Mouse (Mus musculus): Measurements from ENCODE around the gene Popdc3. TPM values are rescaled to one million over a fixed set of nuclear protein-coding genes. Genes with fewer than 3 reads are reported as not detected.

The Popdc3 gene
- total and polyA plus RNA-seq, 3 experiments, result 13.4 to 35.5 (median 29.4) TPM

- Histone ChIP-seq H3K9ac (ENCODE audit: low read depth, low read length) (no peak overlapping the region), H3K4me1 (ENCODE audit: control insufficient read depth, insufficient read depth, low read length) (no peaks in the 10 kb centered on the region), H3K27me3 (ENCODE audit: control insufficient read depth, insufficient read depth, low read length) (no peaks in the 10 kb centered on the region), H3K4me3 (no peak overlapping the region), H3K79me2 (replicated peaks; ENCODE audit: control insufficient read depth, insufficient read depth, low read length) (no peaks in the 10 kb centered on the region), H3K36me3 (ENCODE audit: control insufficient read depth, insufficient read depth, low read length) (no peaks in the 10 kb centered on the region), H3K27ac (no peak overlapping the region)
- 67% methylated on average over 5 of the region's 5 CpGs for WGBS
- no peak for DNase-seq
- TF ChIP-seq CTCF (IDR thresholded peaks at IDR 0.05), result no peak
- TF ChIP-seq POLR2A (IDR thresholded peaks at IDR 0.05; ENCODE audit: insufficient read depth, low read depth, low read length), result no peak
- TF ChIP-seq EP300 (IDR thresholded peaks at IDR 0.05; ENCODE audit: insufficient read depth, low read depth, low read length), result no peak
- intact Hi-C loops (cut with DNase I), result no loop called here
Observed at GRCm38 (mm10) chr10:45237492-45237891, 59.6 kb downstream of the Popdc3 start.

DNA sequence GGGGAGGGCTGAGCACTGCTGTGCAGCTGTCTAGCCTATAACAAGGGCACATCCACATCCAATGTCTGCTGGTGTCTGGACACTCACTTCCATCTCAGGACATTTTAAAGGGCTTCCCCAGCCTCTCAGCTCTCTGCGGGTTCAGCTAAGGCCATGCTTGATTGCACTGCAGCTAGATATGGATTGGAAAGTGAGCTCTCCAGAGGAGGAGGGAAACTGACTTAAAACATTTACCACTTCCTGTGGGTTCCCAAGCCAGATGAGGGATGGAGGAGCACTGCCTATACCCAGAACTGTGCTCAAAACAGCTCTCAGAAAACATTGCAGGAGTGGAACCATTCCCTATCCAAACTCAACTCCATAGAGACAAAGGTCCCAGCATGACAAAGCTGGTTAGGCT, 82.6 kb downstream of the Popdc3 start:
- Histone ChIP-seq H3K79me2 (replicated peaks; ENCODE audit: control insufficient read depth, insufficient read depth, low read length) (no peaks in the 10 kb centered on the region), H3K4me1 (ENCODE audit: control insufficient read depth, insufficient read depth, low read length) (no peaks in the 10 kb centered on the region), H3K27me3 (ENCODE audit: control insufficient read depth, insufficient read depth, low read length) (no peaks in the 10 kb centered on the region), H3K27ac (no peak overlapping the region), H3K9ac (ENCODE audit: low read depth, low read length) (no peak overlapping the region), H3K36me3 (ENCODE audit: control insufficient read depth, insufficient read depth, low read length) (no peaks in the 10 kb centered on the region), H3K4me3 (no peak overlapping the region)
- DNase-seq, result no peak
- WGBS, result 59% methylated on average over 1 of the region's 1 CpGs
- intact Hi-C loops (cut with DNase I), result no loop called here
- TF ChIP-seq EP300 (IDR thresholded peaks at IDR 0.05; ENCODE audit: insufficient read depth, low read depth, low read length) (no peak), POLR2A (IDR thresholded peaks at IDR 0.05; ENCODE audit: insufficient read depth, low read depth, low read length) (no peak), CTCF (IDR thresholded peaks at IDR 0.05) (no peak)

DNA sequence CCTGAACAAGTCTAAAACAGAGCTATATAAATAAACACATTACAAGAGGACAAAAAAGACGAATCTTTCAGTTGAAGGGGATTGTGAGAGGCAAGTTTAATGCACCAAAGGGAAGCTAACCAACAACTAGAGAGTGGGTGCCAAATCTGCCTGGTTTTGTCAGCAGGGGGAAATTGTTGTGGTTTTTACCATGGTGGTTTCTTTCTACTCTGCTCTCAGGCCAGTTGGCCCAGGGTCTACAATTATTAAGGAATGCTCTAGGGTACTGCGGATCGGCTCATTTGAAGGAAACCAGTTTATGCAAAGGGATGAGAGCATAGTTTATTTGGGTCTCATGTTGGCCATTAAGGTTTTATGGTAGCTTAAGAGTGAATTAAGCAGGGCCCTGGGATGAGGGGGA, 84.2 kb downstream of the Popdc3 start:
- DNase-seq, result no peak
- intact Hi-C loops (cut with DNase I), result no loop called here
- Histone ChIP-seq H3K4me1 (ENCODE audit: control insufficient read depth, insufficient read depth, low read length) (no peaks in the 10 kb centered on the region), H3K9ac (ENCODE audit: low read depth, low read length) (no peak overlapping the region), H3K79me2 (replicated peaks; ENCODE audit: control insufficient read depth, insufficient read depth, low read length) (no peaks in the 10 kb centered on the region), H3K36me3 (ENCODE audit: control insufficient read depth, insufficient read depth, low read length) (no peaks in the 10 kb centered on the region), H3K27ac (no peak overlapping the region), H3K27me3 (ENCODE audit: control insufficient read depth, insufficient read depth, low read length) (no peaks in the 10 kb centered on the region), H3K4me3 (no peak overlapping the region)
- WGBS, result 84% methylated on average over 3 of the region's 3 CpGs
- TF ChIP-seq POLR2A (IDR thresholded peaks at IDR 0.05; ENCODE audit: insufficient read depth, low read depth, low read length), result no peak
- no peak for TF ChIP-seq CTCF (IDR thresholded peaks at IDR 0.05)
- no peak for TF ChIP-seq EP300 (IDR thresholded peaks at IDR 0.05; ENCODE audit: insufficient read depth, low read depth, low read length)

- TF ChIP-seq EP300 (IDR thresholded peaks at IDR 0.05; ENCODE audit: insufficient read depth, low read depth, low read length) (no peak), POLR2A (IDR thresholded peaks at IDR 0.05; ENCODE audit: insufficient read depth, low read depth, low read length) (no peak), CTCF (IDR thresholded peaks at IDR 0.05) (no peak)
- no peak overlapping the region for H3K27ac ChIP-seq
- H3K27me3 ChIP-seq (ENCODE audit: control insufficient read depth, insufficient read depth, low read length), result no peaks in the 10 kb centered on the region
- no peak for DNase-seq
- H3K4me3 ChIP-seq, result no peak overlapping the region
- no peak overlapping the region for H3K9ac ChIP-seq (ENCODE audit: low read depth, low read length)
- H3K4me1 ChIP-seq (ENCODE audit: control insufficient read depth, insufficient read depth, low read length), result no peaks in the 10 kb centered on the region
- no peaks in the 10 kb centered on the region for H3K36me3 ChIP-seq (ENCODE audit: control insufficient read depth, insufficient read depth, low read length)
- H3K79me2 ChIP-seq (replicated peaks; ENCODE audit: control insufficient read depth, insufficient read depth, low read length), result no peaks in the 10 kb centered on the region
- WGBS, result 22% methylated on average over 3 of the region's 3 CpGs
- intact Hi-C loops (cut with DNase I), result no loop called here
Observed at GRCm38 (mm10) chr10:45276499-45276898, 98.6 kb downstream of the Popdc3 start.

DNA sequence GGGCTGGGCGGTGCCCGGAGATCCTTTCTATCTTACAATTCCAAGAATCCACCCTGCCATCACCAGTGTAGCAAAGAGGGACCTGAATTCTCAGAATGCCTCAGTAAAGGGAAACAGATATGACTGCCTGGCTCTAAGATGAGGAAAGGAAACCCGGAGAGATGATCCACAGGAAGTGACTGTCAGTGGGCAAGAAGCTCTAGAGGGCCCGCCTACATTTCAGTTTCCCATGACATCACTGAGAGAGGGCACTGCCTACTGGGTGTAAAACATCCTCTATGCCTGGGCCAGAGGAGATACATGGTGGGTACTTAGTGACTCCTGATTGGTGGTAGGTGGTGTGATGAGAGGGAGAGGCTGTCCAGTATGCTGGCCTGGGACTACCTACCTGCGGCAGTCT, 99.1 kb downstream of the Popdc3 start:
- DNase-seq, result no peak
- Histone ChIP-seq H3K4me3 (no peak overlapping the region), H3K79me2 (replicated peaks; ENCODE audit: control insufficient read depth, insufficient read depth, low read length) (no peaks in the 10 kb centered on the region), H3K9ac (ENCODE audit: low read depth, low read length) (no peak overlapping the region), H3K27ac (no peak overlapping the region), H3K27me3 (ENCODE audit: control insufficient read depth, insufficient read depth, low read length) (no peaks in the 10 kb centered on the region), H3K4me1 (ENCODE audit: control insufficient read depth, insufficient read depth, low read length) (no peaks in the 10 kb centered on the region), H3K36me3 (ENCODE audit: control insufficient read depth, insufficient read depth, low read length) (no peaks in the 10 kb centered on the region)
- WGBS, result 55% methylated on average over 5 of the region's 5 CpGs
- no peak for TF ChIP-seq CTCF (IDR thresholded peaks at IDR 0.05)
- no peak for TF ChIP-seq EP300 (IDR thresholded peaks at IDR 0.05; ENCODE audit: insufficient read depth, low read depth, low read length)
- TF ChIP-seq POLR2A (IDR thresholded peaks at IDR 0.05; ENCODE audit: insufficient read depth, low read depth, low read length), result no peak
- intact Hi-C loops (cut with DNase I), result no loop called here

GRCm38 (mm10) chr10:45285651-45286050, 107.8 kb downstream of the Popdc3 start:
- Histone ChIP-seq H3K4me3 (no peak overlapping the region), H3K27ac (peak overlapping the region; percentile 23), H3K9ac (ENCODE audit: low read depth, low read length) (no peak overlapping the region), H3K36me3 (ENCODE audit: control insufficient read depth, insufficient read depth, low read length) (no peaks in the 10 kb centered on the region), H3K79me2 (replicated peaks; ENCODE audit: control insufficient read depth, insufficient read depth, low read length) (no peaks in the 10 kb centered on the region), H3K27me3 (ENCODE audit: control insufficient read depth, insufficient read depth, low read length) (no peaks in the 10 kb centered on the region), H3K4me1 (ENCODE audit: control insufficient read depth, insufficient read depth, low read length) (peaks cover 2% of the 10 kb centered on the region; the same call in 1 of the 2 replicates)
- peak in 1 of 2 experiments; percentile 32 for DNase-seq
- 43% methylated on average over 5 of the region's 5 CpGs for WGBS
- intact Hi-C loops (cut with DNase I), result loop anchor here (5.0 kb wide), 1 partner anchor 148 kb away; no protein-coding TSS in a partner anchor
- TF ChIP-seq POLR2A (IDR thresholded peaks at IDR 0.05; ENCODE audit: insufficient read depth, low read depth, low read length) (no peak), EP300 (IDR thresholded peaks at IDR 0.05; ENCODE audit: insufficient read depth, low read depth, low read length) (no peak), CTCF (IDR thresholded peaks at IDR 0.05) (no peak)

Data from heart, adult 2 months (tissue).